Mouse (Mus musculus): ENCODE results near the gene Pmepa1.
A peak's percentile ranks its signal among the peaks of the same experiment; 100 is the strongest.

Gene Pmepa1

DNA sequence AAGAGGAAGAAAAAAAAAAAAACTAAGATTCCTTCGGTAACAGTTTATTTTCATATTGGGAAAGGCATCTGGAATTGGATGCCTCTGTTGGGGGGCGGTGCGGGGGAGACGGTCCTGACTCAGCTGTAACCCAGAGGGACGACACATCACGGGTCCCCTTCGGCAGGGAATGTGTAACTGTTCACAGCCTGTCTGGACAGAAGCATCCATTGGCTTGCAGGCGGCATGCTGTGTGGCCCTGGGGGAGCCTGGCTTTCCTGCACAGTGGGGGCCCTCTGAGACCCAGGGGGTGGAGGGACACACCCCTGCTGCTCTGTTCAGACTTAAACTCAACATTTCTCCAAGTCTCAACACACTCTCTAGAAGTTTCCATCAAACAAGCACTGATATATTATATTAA is 49.5 kb downstream of the Pmepa1 start:
- no peak for DNase-seq (ENCODE audit: low read depth, low spot score)

DNA sequence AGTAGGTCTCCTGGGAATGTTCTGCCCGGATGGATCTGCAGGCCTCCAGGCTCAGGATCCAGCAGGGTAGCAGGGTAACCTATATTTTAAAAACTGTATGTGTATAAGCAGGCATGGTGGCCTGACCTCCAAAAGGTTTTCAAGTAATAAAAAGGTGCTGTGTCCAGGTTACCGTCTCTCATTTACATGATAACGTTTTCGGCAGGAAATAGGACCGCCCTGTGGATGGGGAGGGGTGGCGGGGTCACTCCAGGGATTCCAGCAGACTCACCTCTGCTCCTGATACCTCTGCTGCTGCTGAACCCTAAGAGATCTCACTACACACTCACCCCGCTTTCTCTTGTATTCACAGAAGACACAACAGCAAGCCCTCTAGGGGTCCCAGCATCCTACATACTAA is 50.4 kb downstream of the Pmepa1 start:
- no peak for DNase-seq (ENCODE audit: low read depth, low spot score)

DNA sequence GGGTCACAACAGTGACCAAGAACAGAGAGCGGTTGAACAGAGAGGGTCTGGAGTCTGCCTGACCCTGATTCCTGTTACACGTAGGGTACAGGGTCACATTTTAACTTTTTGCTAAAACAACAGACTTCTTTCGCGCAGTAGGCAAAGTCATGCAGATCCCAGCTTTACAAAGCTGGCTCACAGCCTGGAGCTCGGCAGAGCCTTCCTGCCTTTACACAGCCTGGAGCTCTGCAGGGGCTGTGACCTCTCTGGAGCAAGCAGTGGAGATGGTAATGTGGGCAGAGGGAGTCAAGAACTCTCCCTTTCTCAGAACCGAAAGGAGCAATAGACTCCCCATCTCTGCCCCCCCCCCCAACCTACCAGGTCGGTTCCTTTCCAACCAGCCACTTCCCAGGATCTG is 51.5 kb downstream of the Pmepa1 start:
- no peak for DNase-seq (ENCODE audit: low read depth, low spot score)

DNA sequence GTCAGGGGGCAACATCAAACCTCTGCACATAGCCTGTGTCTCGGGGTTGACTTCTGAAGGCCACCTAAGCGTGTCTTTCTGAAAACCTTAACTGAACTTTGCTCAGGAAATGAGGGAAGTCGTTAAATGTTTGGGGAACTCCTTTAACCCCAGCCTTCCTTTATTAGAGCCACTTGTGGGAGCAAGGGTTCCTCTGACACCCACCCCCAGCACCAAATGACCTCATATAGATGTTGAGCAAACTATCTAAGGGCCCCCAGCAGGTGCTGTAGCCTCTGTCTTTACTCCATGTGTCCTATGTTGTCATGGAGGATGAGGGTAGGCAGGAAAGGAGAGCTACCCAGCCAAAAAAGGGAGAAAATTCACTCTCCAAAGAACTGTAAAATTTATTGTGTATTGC is 52.2 kb downstream of the Pmepa1 start:
- DNase-seq (ENCODE audit: low read depth, low spot score), result no peak

DNA sequence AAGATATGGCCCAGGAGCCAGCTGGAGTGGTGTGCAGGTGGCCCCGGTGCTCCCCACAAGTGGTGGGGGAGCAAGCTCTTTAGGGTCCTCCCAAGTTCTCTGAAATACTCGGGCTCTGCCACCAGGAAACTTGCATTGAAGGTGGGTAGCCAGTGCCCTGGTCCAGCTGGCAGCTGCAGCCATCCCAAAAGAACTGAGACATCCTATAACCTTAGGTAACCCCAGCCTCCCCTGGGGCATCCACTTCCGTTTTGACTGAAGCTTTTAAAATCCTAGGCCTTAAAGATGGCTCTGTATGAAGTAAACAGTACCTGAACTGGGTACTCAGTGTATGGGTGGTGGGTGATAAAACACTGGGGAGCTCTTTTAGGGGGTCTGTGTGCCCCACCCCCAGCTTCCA is 52.8 kb downstream of the Pmepa1 start:
- DNase-seq (ENCODE audit: low read depth, low spot score), result no peak

DNA sequence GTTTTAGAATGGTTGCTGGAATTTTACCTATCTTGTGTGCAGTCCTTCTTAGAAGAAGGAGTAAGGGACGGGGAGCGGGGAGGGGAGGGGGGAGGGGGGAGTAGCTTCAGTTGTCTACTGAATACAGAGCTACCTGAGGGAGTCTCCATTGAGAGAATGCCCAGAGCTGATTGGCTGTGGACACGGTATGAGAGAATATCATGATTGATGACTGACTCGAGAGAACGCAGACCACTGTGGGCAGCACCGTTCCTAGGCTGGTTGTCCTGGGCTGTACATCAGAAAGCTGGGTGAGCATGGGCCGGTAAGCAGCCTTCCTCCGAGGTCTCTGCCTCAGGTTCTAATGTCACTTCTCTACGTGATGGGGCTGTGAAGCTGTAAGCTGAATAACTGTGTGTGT is 55.6 kb downstream of the Pmepa1 start:
- DNase-seq (ENCODE audit: low read depth, low spot score), result no peak

DNA sequence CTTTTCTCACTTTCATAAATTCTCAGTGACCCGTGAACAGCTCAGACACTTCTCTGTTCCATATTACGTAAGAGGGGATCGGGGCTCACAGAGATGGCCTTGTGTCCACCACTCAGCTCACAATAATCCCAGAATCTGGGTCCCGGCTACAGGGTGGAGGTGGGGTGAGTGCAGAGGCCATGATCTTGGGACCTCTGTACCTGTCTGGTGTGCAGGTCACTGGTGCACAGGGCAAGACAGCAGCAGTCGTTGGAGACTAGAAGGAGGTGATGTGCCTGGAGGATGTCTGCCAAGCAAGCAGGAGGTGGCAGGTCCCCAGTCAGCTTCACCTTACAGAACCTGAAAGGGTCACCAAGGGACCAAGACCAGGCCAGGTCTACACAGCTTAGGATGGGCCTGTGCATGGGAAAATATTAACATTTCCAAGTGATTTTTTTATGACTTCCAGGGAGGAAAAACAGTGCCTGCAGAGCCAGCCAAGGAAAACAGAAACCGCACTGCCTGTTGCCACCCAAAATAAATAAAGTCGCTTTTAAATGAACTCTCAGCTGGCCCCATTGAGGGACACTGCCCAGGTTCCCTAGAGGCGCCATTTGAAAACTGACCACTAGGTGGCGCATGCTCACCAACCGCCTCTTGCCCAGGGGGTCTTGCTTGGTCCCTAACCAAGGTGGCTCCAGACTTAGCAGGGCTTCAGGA is 56.9 kb downstream of the Pmepa1 start:
- peak; percentile 21 for DNase-seq (ENCODE audit: low read depth, low spot score)

DNA sequence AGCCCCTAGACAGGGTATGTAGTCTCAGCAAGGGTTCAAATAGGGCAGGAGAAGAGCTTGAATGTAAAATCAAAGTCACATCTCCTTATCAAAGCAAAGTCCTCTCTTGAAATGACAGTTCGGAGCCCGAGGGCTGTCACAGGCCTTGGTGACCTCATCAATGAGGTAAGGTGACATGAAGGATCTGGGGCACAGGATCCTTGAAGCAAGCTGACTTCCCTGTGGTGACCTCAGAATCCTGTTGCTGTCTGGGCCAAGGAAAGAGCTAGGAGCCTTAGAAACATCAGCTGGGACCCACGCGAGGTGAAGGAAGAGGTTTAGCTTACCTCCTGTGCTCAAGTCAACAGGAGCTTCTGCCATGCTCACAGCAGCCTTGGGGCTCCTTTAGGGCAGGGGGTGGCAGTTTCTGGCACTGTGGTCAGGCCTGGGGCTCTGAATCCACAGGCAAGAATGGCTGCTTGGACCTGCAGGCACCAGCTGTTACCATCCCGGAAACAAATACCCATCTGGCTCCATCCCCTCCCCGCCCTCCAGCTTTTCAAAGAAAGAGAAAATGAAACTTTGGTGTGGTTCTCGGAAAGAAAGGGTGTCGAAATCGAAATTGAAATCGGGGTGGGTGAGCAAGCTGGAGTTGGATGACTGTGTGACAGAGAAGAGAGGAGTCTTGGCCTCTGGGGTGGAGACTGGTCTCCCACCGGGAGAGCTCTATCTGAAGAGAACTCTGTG is 57.8 kb downstream of the Pmepa1 start, which contains the start of gene Zbp1:
TSS of gene Zbp1 (minus strand) at position 508 of the 726 bp plus-strand sequence.
- DNase-seq (ENCODE audit: low read depth, low spot score), result peak; percentile 50

DNA sequence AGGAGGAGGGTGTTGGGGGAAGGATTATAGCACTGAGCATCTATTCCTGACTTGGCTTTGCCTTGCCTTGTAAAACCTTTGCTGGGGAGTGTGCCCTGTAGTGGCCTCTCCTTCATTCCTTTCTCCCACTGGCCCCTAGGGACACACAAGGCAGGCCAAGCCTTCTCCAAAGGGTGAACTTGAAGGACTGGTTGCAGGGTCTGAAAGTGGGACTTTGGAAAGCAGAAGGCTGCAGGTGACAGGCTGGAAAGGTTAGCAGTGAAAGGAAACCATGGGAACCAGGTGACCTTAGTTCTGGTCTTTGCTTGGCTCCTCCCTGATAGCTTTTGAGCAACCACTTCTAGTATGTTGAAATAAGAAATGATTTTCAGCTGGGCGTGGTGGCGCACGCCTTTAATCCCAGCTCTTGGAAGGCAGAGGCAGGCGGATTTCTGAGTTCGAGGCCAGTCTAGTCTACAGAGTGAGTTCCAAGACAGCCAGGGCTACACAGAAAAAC is 58.5 kb downstream of the Pmepa1 start:
- DNase-seq (ENCODE audit: low read depth, low spot score), result no peak

DNA sequence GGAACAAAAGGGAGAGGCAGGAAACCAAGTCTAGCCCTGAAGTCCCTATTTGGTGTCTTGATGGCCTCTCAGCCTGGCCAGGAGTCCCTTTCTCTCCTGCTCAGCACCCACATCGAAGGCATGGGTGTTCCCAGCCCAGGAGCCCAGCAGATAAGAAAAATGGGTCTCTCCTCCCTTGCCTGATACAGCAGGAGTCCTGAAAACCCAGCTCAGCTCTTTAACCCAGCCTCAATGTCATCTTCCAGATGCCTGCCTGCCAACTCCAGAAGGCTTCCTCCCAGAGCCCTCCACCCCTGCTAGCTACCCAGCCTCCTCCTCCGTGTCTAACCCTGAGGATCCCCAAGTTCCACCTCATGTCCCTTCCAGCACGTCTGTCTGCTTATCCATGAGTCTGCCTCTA is 59.1 kb downstream of the Pmepa1 start:
- DNase-seq (ENCODE audit: low read depth, low spot score), result no peak

DNA sequence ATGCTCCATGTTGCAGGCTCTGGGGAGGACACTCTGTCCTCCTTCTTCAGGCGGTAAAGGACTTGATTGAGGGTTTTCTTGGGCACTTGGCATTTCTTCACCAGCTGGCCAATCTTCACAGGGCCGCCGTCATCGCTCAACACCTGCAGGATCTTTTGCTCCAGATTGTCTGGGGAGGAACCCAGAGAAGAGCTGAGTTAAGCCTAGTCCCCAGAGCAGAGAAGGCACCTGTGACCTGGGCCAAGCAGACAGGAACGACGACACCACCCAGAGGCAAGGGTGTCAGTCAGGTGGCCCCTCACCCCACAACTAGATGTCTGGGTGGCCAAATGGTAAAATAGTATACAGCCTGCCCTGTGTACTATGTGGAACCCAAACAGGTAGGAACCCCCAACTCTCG is 59.5 kb downstream of the Pmepa1 start:
- no peak for DNase-seq (ENCODE audit: low read depth, low spot score)

DNA sequence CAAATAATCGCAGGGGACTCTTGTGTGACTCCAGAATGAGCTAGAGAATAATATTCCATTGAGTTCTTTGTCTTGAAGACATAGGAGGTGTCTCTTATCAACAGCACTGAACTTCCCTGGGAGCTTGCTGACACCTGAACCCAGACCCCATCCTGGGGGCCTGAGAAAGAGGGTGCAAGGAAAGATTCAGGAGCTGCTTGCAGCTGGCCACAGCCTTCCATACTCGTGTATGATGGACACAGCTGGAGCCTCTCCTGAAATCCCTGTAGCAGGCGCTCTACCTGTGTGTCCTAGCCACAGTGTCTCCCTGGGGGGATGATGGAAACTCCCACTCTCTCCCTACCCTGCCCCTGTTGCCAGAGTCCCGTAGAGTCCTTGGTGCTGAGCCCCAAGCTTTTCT is 64.1 kb downstream of the Pmepa1 start:
- no peak for DNase-seq (ENCODE audit: low read depth, low spot score)

DNA sequence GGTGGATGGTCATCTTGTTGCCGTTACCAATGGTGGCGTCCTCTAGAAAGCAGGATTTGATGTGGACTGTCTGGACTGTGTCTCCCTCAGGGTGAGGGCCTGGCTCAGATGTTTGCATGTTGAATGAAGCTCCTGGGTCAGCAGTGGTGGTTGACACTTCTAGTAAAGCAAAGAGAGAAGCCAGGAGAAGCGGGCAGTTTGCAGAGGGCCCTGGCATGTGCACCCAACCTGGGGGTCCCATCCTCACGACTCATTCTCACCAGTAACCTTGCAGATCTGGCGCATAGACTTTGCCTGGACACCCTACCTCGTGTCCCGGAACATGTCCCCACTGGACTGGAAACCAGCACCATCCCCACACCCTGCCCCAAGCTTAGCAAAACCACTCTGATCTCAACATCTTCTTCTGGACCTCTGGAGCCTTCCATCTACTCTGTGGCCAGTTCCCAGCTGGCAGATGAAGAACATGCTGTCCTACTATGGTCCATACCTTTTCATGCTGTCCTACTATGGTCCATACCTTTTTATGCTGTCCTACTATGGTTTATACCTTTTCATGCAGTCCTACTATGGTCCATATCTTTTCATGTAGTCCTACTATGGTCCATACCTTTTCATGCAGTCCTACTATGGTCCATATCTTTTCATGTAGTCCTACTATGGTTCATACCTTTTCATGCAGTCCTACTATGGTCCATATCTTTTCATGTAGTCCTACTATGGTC is 67.1 kb downstream of the Pmepa1 start:
- no peak for DNase-seq (ENCODE audit: low read depth, low spot score)

DNA sequence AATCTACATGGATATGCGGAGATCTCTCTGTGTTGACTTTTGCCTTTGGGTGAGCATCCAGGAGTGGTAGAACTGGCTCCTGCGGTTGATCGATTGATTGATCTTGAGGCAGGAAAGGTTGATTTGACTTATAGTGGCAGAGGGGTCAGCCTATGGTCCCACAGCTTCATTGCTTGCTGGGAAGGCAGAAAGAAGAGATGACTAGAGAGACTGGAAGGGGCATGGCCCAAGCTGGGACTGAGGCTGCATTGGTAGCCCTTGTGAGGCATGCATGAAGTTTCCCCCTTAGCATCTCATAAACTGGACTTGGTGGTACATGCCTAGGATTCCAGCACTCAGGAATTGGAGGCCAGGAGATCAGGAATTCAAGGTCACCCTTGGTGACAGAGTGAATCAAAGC is 69.3 kb downstream of the Pmepa1 start:
- no peak for DNase-seq (ENCODE audit: low read depth, low spot score)

DNA sequence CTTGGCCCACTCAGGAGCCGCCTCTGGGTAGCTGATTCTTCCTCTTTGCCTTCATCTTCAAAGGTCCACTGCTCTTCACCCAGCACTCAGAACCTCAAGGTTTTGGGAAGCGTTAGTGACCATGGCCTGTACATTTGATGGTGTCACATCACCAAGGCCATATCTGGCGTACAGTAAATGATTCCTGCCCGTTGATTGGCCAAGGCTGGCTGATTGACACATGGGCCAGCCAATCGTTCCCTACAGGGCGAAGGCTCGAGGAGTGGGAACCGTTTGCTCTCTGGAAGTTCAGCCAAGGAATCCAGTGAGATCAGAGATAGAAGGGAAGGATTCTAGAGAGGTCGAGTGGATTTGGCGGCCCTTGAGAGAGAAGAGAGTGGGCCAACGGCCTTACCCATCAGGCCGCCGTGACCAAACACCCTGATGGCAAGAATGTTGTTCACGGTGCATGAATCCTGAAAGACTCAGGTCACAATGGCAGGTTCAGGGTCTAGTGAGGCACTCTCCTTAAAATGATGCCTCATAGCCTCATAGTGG is 70.7 kb downstream of the Pmepa1 start:
- DNase-seq (ENCODE audit: low read depth, low spot score), result no peak

DNA sequence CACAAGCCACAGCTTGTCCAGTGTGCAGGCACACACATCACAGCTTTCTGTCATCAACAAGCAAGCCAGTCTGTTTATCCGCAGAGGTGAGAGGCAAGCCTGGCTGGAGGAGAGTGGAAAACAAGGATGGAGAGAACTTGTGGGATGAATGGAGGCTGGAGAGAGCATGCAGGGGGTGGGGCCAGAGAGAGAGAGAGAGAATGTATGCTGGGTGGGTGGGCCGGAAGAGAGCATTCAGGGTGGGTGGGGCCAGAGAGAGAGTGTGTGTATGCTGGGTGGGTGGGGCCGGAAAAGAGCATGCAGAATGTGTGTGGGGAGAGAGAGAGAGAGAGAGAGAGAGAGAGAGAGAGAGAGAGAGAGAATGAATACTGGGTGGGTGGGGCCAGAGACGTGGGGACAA is 71.7 kb downstream of the Pmepa1 start:
- DNase-seq (ENCODE audit: low read depth, low spot score), result no peak

DNA sequence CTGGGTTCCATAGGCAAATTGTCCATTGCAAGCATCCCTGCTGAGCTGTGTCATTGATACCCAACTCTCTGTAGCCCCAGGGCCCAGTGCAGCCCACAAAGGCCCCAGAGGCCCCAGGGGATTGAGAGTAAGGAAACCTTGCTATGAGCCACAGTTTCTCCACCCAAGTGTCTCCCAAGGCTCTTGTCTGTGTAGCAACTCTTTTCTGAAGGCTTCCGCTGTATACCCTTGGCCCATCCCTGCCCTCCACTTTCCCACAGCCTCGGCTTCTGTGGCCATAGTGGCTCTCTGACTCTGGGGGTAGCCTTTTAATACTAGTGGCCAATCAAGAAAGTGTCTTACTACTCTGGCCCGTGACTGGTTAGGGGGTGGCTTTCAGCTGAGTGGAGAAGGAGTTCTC is 72.6 kb downstream of the Pmepa1 start:
- DNase-seq (ENCODE audit: low read depth, low spot score), result no peak

DNA sequence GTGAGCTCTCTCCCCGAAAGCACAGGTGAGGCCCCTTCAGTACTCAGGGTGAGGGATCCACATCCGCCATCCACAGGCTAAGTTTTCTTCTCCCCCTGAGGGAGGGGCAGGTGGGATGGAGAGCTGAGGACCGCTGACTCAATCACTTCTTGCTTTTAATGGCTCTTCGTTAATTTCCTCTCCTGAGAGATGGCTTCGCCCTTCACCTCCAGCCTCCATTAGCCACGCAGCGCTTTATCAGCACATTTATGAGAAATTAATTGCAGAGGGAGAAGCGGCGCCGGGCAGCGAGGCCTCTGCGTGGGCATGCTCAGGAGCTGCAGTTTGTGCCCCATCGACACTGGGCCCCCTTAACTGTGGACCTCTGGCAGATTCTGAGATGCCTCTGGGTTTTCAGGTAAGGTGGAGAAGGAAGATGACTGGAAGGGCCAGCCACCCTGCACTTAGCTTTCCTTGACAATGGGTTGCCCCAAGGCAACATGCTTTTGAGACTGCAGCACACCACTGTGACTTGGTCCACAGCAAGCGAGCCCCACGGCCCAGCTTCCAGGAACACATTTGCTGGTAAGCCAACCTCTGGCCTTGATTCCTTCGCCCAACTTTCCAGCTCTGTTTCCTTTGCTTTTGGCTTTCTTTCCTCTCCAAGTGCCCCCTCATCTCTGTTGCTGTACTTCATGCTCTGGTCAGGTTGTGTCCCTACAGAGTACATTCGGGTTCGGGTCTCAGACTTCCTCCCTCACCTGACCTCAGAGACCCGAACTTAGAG is 73.2 kb downstream of the Pmepa1 start:
- no peak for DNase-seq (ENCODE audit: low read depth, low spot score)

DNA sequence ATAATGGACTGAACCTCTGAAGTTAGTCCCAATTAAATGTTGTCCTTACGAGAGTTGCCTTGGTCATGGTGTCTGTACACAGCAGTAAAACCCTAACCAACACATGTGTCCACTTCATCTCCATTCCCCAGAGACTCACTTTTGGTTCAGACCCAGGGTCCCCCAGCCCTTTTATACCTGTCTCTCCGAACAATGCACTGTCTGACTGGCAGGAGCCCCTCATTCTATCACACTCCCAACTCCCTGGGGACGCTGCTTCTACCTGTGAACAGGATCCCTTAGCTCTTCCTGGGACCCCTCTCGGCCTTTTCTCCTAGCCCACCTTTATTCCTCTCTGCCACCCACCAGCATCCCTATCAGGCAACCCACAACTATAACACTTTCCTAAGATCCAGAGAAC is 81.5 kb downstream of the Pmepa1 start:
- DNase-seq (ENCODE audit: low read depth, low spot score), result no peak

DNA sequence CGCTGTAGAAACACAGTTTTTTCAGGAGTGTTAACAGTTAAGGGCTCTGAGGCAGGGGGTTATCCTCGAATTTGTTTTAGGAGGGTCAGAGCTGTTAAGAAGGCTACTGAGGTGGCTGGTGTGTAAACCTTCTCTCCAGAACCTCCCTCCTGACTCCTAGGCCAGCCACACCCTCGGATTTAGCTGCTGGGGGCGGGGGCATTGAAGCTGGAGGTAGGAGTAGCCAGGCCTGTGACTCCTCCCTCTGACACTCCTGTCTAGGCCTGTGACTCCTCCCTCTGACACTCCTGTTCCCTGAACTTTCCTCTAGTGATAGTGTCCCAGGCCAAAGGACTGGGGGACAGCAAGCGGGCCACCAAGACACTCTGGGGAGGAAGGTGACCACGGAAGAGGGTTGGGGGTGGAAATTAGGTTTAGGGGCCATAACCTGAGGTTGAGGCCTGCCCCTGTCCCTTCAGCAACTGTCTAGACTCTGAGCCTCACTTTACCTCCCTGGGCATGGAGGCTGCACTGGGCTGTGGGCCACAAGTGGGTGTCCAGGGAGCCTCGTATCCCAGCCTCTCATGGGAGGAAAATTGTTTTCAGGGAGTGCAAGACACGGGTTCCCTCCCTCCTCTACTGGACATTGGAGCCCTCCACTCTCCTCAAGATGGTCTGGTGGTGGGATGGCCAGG is 89.0 kb downstream of the Pmepa1 start:
- no peak for DNase-seq (ENCODE audit: low read depth, low spot score)
